Mouse (Mus musculus) myocyte (in vitro differentiated cells): Measurements from ENCODE around the gene Mpzl2.

Experiments used
- CEBPB ChIP-seq: IDR thresholded peaks from 2 replicates; pipeline ENCODE4 v1.6.1; 2011; ENCODE audit warnings: mild to moderate bottlenecking, moderate library complexity; ENCODE audit not compliant: poor library complexity, insufficient read depth, severe bottlenecking
- E2F4 ChIP-seq: IDR thresholded peaks from one replicate; pipeline ENCODE4 v1.6.1; 2011; ENCODE audit warnings: mild to moderate bottlenecking, control low read depth, moderate library complexity; ENCODE audit not compliant: insufficient read depth
- MYOD1 ChIP-seq, 3 experiments: IDR thresholded peaks; one replicate each; pipeline ENCODE4 v1.6.1; 2011; ENCODE audit warnings: control low read depth in 2 of 3, low read depth in 2 of 3, mild to moderate bottlenecking in 2 of 3, moderate library complexity in 1 of 3; ENCODE audit not compliant: insufficient read length in 2 of 3, control insufficient read depth in 1 of 3
- MYOG ChIP-seq, 3 experiments: IDR thresholded peaks; one replicate each; pipeline ENCODE4 v1.6.1; 2011; ENCODE audit warnings: control low read depth in 2 of 3, low read depth in 2 of 3, mild to moderate bottlenecking in 2 of 3; ENCODE audit not compliant: insufficient read length in 2 of 3, control insufficient read depth in 1 of 3, insufficient read depth in 1 of 3
- POLR2A ChIP-seq: IDR thresholded peaks from one replicate; pipeline ENCODE4 v1.6.1; 2011; ENCODE audit warnings: low read depth, mild to moderate bottlenecking, control low read depth, moderate library complexity; ENCODE audit not compliant: insufficient read length
- POLR2AphosphoS2 ChIP-seq: IDR thresholded peaks from one replicate; pipeline ENCODE4 v1.6.1; 2011; ENCODE audit warnings: low read depth, control low read depth; ENCODE audit not compliant: insufficient read length
- TCF12 ChIP-seq: IDR thresholded peaks from one replicate; pipeline ENCODE4 v1.6.1; 2011; ENCODE audit warnings: mild to moderate bottlenecking, control low read depth; ENCODE audit not compliant: poor library complexity, insufficient read depth, severe bottlenecking
- TCF3 ChIP-seq: IDR thresholded peaks from one replicate; pipeline ENCODE4 v1.6.1; 2011; ENCODE audit warnings: low read depth, control low read depth; ENCODE audit not compliant: insufficient read length

DNA sequence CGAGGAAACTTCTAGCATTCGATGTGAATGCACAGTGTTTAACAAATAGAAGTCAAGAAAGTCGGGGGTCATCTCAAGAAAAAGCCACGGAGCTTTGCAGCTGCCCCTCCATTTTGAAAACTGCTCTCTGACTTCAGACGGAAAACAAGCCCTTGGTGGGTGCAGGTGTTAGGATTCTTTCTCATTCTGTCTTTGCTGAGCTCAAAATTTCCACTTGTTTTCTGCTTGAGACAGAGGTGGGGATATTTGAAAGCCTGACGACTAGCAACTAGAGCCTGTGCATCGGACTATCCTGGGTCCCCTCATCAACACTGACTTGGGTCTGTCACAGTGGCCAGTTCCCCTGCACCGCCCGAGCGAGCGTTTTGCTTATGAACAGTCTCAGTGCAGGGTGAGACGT, 32.2 kb upstream of the Mpzl2 start:
- TF ChIP-seq POLR2A (no peak), CEBPB (no peak), MYOD1 (IDR thresholded peaks at IDR 0.05; ENCODE audit: control insufficient read depth in 1 of 3, insufficient read length in 2 of 3, low read depth in 2 of 3) (no peak), TCF12 (no peak), POLR2AphosphoS2 (no peak), E2F4 (no peak), TCF3 (no peak), MYOG (IDR thresholded peaks at IDR 0.05; ENCODE audit: control insufficient read depth in 1 of 3, insufficient read depth in 1 of 3, insufficient read length in 2 of 3, low read depth in 2 of 3) (no peak)
